Mouse (Mus musculus) kidney, adult 2 months (tissue): ENCODE measurements at regions not wholly inside any gene's neighbourhood (a gene's known extent, or its start where the extent isn't known, plus 50 kb on each side); places are given as distances from the start of the nearest gene placed in this dataset.

ENCODE experiments used
- CTCF ChIP-seq: fragments of 200-500 bp; conservative IDR thresholded peaks from 2 replicates; pipeline ENCODE4 v1.5.1; 2011; ENCODE audit warnings: low read depth, mild to moderate bottlenecking, control low read depth, low read length, moderate library complexity, mixed read lengths; ENCODE audit not compliant: insufficient read depth, insufficient read length
- POLR2A ChIP-seq: fragments of 200-500 bp; IDR thresholded peaks from one replicate; pipeline ENCODE4 v1.6.1; 2011; ENCODE audit warnings: low read depth, low read length, control low read depth

GRCm38 (mm10) chr1:121785631-121786030, 217.8 kb upstream of the Ddx18 start:
- no peak for TF ChIP-seq CTCF
- no peak for TF ChIP-seq POLR2A
